Mouse (Mus musculus) testis, postnatal 14 days (tissue): Measurements from ENCODE around the gene Tmem238.
"Not testable (repeated sequence)": the region's sequence is repeated elsewhere in the genome, so short reads cannot be mapped to it uniquely, and the experiment has no call there.

ENCODE experiments used
- DNase-seq: peaks from one replicate; pipeline ENCODE4 v3.0.0; 2021; ENCODE audit warnings: low spot score

The Tmem238 gene

DNA sequence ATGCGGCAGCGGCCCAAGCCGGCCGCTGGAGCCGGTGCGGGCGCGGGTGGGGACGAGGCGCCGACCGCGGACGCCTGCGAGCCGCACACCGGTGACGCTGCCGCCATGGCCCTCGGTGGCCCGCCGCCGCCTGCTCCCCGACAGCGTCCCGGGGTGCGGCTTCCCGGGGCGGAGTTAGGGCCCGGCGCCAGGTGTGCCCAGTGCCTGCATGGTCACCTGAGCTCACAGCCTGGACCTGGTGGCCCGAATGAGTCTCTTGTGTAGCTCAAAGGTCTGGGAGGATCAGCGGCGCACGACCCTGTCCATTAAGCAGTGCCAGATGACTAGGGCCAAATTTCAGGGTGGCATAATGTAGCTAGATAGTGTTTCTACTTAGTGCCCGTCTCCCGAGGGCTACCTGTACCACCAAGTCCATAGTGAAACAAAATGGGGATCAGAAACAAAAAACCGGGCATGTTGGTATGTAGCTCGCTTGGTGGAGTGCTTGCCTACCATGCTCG lies at the start of gene Tmem238:
Tmem238 (minus strand) TSS at position 221 of the 500 bp plus-strand sequence.
- peak; percentile 38 for DNase-seq

DNA sequence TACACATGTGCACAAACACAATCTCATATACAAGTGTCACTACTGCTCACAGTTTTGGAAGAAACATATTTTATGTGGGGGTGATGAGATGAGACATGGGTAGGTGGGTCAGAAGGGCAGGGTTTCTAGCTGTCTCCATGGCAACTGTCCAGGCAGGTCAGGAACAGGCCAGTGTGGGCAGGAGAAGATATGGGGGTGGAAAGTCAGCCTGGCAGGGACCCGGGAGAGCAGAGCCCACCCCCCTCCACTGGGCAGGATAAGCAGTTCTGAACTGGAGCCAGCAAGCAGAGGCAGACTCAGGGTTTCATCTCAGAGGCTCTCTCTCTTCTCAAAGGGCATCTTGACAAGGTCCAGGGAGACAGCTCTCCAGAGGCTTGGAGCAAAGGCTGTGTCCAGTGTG lies 48.2 kb upstream of the Tmem238 start:
- no peak for DNase-seq

DNA sequence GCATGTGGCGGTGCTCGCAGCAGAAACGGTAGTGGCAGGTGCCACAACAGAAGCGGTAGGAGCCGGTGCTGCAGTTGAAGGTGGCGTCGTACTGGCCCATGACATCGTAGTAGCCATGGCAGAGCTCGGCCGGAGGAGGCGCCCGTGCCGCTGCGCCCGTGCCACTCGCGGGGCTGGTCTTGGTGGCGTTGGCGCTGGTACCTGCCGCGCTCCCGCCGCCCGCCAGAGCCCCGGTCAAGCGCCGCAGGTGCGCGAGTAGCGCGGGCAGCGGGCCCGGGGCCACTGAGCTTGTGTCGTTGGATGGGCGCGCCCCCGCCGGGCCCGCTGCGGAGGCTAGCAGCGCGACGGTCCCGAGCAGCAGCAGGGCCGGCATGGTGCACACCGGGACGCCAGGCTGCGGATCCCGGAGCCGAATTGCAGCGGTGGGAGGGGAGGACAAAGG lies 46.9 kb upstream of the Tmem238 start:
- peak; percentile 60 for DNase-seq

DNA sequence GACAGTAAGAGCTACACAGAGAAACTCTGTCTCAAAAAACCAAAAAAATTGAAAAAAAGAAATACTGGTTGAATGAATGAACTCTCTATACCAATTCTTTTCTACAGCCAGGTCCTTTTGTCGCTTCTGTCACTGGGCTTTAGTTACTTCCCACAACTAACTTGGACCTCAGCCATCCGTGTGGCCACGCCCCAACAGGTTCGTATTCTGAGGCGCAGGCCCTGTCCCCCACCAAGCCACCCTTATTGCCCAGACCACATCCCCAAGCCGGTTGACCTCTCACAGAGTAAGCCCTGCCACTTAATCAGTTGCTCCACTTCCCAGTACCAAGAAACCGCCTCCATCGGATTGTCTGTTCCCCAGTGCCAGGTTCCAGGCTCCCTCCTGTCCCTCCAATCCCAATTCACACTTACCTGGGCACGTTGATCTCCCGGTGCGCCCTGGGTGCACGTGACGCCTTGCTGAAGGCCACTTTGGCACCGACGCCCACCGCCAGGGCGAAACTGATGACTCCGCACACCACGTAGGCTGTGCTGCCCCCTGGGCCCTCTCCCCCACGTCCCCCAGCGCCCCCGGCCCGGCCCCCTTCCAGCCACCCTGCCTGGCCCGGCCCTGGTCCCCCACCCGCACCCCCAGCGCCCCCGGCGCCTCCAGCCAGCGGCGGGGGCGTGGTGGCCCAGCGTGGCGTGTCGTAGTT lies 46.3 kb upstream of the Tmem238 start:
- no peak for DNase-seq

DNA sequence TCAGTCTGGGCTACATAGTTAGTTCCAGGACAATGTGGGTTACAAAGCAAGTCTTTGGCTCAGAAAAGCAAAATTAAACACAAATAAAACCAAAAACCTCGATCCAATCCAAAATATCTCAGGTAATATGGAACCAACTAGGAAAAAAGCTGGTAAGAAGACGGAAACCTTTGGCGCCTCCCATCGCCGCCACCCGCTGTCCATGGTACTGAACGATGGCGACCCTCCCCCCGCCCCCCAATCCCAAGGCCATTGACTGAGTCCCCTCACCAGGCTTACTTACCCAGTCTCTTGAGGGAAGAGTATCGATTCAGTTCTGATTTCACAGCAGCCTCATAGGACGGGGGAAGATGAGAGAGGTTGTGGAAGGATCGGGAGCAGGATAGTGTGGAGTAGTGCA lies 41.0 kb upstream of the Tmem238 start:
- DNase-seq, result no peak

DNA sequence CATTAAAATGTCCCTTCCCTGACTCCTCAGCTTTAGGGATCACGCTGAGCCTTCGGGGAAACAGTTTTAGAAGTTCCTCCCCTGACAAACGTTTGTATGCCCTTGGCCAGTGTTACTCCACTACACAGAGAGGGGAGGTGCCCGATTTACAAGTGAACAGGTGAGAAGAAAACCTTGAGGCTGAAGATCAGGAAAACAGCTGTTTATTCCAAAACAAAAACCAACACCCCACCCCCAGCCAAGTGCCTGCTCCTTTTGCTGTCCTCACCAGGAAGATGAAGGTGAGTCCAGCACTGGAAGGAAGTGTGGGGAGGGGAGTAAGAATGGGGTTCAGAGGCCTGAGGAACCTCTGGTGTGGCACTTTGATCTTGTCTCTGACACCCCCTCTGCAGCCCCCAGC lies 35.9 kb upstream of the Tmem238 start:
- no peak for DNase-seq

DNA sequence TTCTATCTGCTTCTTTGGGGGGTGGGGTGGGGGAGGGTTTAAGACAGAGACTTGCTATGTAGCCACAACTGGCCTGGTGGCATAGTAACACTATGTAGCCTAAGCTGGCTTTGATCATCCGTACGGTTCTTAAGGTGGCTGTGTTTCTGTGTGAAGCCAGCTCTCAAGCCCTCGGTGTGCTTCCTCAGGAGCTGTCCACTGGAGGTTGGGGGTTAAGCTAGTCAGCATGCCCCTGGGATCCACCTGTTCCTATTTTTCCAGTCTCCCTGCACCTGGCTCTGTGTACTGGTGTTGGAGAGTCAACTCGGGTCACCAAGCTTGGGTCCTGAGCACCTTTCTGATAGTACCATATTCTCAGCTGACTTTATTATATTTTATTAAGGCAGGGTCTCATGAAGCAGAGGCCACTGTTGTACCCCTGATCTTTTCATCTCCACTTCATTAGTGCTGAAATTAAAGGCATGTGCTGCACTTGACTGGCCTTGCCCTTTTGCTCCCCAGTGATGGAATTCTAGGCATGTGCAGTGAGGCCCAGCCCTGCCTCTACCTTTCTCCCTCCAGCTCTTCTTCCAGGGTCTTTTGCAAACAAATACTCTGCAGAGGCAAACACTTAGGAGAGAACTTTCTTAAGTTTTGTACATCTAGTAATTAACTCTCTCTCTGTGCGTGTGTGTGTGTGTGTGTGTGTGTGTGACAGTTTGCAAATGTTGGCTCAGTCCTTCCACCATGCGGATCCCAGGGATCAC lies 32.9 kb upstream of the Tmem238 start:
- DNase-seq, result no peak

DNA sequence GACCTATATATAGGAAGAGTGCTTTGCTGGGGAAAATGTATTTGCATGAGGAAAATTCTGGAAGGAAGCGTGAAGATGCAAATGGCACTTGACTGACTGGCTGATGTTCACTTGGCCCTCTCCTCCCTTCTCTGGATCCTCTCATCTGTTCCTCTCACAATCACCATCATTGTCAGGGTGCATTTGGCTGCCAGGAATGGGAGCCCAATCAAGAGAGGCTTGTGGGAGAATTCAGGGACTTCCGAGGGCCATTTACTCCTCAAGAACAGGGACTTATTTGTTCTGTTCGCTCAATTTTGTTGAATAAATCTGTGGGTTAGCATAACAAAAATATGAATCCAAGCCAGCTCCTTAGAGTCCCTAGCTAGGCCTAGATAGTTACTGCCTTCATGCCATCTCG lies 32.2 kb upstream of the Tmem238 start:
- no peak for DNase-seq

DNA sequence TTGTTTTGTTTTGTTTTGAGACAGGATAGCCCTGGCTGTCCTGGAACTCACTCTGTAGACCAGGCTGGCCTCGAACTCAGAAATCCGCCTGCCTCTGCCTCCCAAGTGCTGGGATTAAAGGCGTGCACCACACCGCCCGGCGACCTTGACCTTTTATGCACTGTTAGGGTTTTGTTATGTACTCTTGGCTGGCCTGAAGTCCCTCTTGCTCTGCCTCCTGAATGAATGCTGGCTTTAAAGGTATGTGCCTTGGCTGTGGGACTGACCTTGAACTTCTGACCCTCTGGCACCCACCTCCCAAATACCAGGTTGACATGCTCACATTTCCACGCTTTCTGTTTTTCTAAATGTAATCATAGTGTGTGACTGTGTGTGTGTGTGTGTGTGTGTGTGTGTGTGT lies 31.5 kb upstream of the Tmem238 start:
- not testable (repeated sequence) for DNase-seq

DNA sequence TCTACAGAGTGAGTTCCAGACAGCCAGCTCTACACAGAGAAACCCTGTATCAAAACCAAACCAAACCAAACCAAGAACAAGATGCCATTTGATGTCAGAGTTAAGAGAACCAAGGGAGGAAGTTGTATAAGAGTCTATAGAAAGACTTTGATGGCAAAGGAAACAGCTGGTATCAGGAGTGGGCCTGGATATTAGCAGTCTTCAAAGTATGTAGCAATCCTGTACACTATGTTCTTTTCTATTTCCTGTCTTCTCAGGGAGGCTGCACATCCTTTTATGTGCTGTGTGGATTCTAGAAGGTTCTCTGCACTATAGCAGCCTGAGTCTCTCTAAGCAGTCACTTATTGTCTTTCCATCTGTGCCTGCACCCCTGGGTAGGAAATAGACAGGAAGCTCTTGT lies 27.1 kb upstream of the Tmem238 start:
- DNase-seq, result no peak

DNA sequence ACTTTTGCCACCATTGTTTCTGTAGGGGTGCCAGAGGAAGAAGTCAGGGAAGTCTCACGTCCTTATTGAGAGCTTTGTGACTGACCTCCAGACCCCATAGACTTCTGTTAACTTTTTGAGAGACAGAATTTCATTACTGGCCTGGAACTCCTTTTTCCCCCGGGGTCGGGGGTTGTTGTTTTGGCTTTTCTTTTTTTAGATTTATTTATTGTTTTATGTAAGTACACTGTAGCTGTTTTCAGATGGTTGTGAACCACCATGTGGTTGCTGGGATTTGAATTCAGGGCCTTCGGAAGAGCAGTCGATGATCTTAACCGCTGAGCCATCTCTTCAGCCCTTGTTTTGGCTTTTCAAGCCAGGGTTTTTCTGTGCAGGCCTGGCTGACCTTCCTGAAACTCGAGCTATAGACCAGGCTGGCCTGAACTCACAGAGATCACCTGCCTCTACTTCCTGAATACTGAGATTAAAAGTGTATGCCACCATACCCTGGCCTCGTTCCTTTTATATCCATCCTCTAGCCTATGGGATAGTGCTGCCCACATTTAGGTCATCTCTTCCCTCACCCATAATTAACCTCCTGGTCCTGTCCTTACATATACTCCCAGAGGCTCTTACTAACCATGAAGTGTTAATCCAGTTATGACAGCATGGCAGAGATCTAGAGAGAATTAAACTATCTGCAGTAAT lies 23.8 kb upstream of the Tmem238 start:
- no peak for DNase-seq

DNA sequence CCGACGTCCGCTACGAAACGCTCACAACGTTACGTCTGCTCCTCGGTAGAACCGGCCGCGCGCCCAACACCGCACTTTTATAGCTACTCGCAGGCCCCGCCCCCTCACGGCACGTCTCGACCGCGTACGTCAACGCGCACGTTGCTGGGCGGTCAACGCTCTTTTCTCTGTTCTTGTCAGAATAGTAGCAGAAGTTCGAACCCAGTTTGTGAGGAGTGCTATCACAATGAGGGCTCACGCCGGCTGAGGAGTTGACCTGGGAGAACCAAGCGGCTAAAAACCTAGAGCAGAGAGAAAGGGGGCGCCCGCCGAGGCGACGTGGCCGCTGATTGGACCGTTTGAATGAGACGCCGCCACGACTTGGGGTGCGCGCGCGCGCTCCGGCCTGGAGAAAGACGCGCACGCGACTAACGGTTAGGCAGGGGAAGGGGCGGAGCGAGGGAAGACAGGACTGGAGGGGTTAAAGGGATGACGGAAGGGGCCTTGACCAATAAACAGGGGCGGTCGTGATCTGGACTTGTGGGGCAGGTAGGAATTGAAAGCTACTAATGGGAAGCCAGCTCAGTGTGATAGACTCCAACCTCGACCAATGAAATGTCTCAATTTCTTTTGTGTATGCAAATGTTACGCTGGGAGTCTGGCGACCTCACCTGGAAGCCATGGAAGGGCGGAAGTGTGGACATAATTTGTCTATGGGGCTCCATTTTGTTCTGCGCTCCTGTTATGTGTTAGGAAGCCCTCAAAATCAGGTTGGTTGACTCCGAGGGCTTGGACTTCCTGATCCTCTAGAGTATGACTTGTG lies 23.0 kb upstream of the Tmem238 start, which contains the start of gene Ube2s:
Ube2s (minus strand) TSS at position 288 of the 802 bp plus-strand sequence.
- DNase-seq, result peak; percentile 99

DNA sequence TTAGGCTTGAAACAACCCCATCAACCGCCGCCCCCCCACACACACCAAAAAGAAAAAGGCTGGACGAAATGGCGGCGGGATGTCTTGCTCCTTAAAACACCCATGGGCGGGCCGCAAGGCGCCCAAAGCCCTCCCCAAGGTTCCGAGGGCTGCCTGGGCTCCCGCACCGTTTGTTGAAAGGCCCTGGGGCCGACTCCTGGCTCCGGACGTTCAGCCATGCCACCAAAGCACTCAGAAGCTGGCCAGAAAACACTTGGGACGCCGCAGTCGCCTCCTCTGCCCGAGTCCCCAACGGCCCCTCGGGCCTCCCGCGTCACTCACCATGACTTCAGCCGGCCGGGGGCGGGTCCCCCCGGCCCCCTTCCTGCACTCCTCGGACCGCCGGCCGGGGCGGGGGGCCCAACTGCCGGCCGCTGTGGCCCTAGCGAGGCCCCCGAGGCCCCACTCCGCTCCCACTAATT lies 22.4 kb upstream of the Tmem238 start:
- DNase-seq, result peak; percentile 67

DNA sequence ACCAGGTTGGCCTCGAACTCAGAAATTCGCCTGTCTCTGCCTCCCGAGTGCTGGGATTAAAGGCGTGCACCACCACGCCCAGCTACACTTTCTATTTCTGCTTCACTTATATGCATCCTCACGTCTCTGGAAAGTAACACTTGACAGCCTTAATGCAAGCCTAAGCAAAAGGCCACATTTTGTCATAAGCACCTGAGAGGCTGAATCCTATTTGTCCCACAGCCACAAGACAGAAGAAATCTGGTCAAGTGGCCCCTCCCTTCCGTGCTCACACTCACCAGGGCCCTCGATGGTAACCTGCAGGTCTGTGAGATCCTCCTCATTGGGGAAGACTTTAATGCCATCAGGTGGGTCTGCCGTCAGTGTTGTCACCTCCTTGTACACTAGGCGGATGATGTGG lies 21.7 kb upstream of the Tmem238 start:
- DNase-seq, result not testable (repeated sequence)

DNA sequence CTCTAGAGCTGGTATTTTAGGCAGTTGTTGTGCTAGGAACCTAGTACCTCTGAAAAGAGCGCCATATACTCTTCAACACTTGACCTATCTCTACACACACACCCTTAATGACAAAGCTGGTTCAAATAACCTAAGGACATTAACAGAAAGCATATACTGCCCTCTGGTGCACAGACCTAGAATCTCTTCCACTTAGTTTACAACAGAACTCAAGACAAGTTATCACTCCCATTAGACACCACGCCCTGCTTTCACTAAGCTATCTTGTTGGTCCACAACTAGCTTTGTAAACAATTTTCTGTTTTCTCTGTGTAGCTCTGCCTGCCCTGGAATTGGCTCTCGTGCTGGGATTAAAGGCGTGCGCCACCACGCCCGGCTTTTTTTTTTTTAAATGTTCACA lies 17.3 kb upstream of the Tmem238 start:
- DNase-seq, result no peak

DNA sequence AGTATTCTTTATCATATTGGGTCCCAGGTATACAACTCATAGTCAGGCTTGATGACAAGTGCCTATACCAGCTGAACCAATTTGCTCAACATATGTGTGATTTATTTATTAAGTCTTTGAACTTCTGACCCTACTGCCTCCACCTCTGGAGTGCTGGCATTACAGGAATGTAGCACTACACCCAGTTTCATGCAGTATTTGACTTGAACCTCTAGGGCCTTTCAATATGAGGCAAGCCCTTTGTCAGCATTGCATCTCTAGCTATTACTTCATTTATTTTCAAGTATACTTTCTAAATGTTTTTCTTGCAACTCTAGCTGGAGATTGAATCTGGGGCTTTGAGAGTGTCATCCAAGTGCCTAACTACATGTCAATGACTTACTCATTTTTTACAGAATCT lies 12.8 kb upstream of the Tmem238 start:
- no peak for DNase-seq

DNA sequence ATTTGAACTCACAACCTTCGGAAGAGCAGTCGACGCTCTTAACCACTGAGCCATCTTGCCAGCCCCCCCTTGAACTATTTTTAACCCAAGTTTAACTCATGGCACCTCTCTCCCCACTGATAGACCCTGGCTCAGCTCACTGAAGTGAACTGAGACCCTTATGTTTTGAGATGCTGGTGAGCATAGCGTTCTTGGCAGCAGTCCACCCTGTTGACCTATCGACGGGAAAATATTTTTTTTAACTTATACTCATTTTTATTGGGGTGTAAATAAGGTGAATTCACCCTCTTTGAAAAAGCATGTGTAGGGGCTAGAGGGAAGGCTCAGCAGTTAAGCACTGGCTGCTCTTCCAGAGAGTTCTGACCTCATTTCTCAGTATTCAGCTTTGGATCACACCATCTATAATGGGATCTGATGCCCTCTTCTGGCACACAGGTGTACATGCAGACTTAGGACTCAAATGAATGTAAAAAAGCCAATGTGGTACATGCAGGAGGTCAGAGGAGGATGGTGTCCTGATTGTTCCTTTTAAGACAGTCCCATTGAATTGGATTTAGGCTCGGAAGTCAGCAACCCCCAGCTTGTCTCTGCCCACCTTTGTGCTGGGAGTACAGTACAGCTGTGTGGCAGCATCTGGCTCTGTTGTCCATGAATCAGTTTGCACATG lies 6.4 kb upstream of the Tmem238 start:
- no peak for DNase-seq

DNA sequence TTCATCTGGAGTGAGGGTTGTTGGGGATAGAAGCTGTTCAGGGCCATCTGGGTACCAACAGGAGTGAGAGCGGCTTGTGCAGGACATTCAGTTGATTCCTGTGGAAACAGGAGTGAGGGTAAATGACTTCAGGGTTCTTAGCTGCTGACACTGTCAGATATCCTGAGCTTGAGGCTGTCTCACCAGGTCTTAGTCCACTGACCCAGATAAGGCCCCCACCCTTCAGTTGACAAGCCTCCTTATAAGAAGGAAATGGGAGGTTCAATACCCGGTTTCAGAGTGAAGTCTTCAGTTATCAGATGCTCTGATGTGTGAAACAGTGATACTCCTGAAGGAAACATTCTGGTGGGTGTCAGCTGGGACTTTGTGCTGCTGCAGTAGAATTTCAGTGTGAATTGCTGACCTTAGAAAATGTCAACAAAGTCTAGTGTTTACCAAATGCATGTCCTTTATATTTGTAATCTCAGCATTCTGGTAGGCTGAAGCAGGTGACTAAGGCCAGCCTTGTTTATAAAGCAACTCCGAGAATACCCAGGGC lies 5.2 kb upstream of the Tmem238 start:
- no peak for DNase-seq

DNA sequence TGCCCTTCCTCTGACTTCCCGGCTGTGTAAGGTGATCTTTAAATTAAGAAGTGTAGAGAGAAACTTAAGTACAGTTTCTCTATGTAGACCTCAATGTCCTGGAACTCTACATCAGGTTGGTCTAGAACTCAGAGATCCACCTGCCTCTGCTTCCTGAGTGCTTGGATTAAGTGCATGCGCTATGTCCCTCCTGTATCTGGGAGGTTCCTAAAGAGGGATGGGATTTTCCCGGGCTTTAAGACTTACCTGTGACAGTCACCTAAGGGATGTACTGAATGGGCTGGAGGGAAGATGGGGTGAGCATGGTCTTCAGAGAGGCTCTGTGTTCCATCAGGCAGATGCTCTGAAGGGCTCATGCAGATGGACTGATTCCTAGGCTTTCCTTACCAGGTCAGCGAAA lies 4.2 kb upstream of the Tmem238 start:
- DNase-seq, result no peak

DNA sequence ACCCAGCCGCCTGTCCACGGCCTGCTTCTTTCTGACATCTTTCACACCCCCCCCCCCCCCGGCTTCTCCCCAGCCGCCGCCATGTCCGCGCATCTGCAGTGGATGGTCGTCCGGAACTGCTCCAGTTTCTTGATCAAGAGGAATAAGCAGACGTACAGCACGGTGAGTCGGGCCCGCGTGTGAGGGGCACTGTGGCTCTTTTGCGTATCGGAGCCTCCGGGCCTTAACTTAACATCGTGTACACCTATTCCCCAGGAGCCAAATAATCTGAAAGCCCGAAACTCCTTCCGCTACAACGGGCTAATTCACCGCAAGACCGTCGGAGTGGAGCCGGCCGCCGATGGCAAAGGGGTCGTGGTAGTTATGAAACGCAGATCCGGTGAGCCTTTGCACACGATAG lies 3.8 kb upstream of the Tmem238 start:
- DNase-seq, result peak; percentile 37
